Mouse (Mus musculus): ENCODE results near the gene Lingo2. TPM values are rescaled to one million over a fixed set of nuclear protein-coding genes. Genes with fewer than 3 reads are reported as not detected.

Gene Lingo2
- polyA plus RNA-seq, 1 experiment from 2014 or later: 40.5 TPM

MicroRNA genes within 50 kb of the gene (microRNA counts, 519-probe panel; counts per million panel counts)
- microRNA mmu-miR-873: 51.3 counts per million
- 487 counts per million, percentile 1 among the panel's probes with 10 or more counts for microRNA mmu-miR-876-3p
- 51.3 counts per million for microRNA mmu-miR-876-5p

Small RNAs within 50 kb of the gene (microRNA-seq; reads per million reads assigned to microRNA genes)
- gene Mir873a (not detected), gene Mir873b (not detected), gene Mir876 (not detected)

Data from hindbrain, embryonic 13.5 days (tissue).